Mouse (Mus musculus): ENCODE results near the gene Fbxw26. TPM values are rescaled to one million over a fixed set of nuclear protein-coding genes. Genes with fewer than 3 reads are reported as not detected.
"Not testable (repeated sequence)": the region's sequence is repeated elsewhere in the genome, so short reads cannot be mapped to it uniquely, and the experiment has no call there.

The Fbxw26 gene
- polyA plus RNA-seq (2015; fragmentation: Nextera tagmentation; extraction: Ambion mirVana), result not detected in 2 replicates

- not testable (repeated sequence) for H3K36me3 ChIP-seq (ENCODE audit: insufficient read depth, low read length); H3K27ac ChIP-seq (ENCODE audit: low read length); H3K4me1 ChIP-seq (ENCODE audit: insufficient read depth, low read length); H3K9ac ChIP-seq (replicated peaks; ENCODE audit: low read length); H3K4me3 ChIP-seq (ENCODE audit: low read length); H3K4me2 ChIP-seq (replicated peaks; ENCODE audit: low read depth, low read length); H3K27me3 ChIP-seq (ENCODE audit: insufficient read depth, low read length); H3K9me3 ChIP-seq (ENCODE audit: low read length); ATAC-seq (ENCODE audit: low FRiP score, low TSS enrichment)
- 85% methylated on average over 3 of the region's 3 CpGs for WGBS
Observed at GRCm38 (mm10) chr9:109745989-109746388, at the start of gene Fbxw26. Fbxw26 (minus strand) TSS chr9:109746089.

- Histone ChIP-seq H3K4me1 (ENCODE audit: insufficient read depth, low read length) (no peaks in the 10 kb centered on the region), H3K4me2 (replicated peaks; ENCODE audit: low read depth, low read length) (no peak overlapping the region), H3K27me3 (ENCODE audit: insufficient read depth, low read length) (no peaks in the 10 kb centered on the region), H3K27ac (ENCODE audit: low read length) (no peak overlapping the region), H3K9me3 (ENCODE audit: low read length) (no peaks in the 10 kb centered on the region), H3K4me3 (ENCODE audit: low read length) (no peak overlapping the region), H3K9ac (replicated peaks; ENCODE audit: low read length) (no peak overlapping the region), H3K36me3 (ENCODE audit: insufficient read depth, low read length) (no peaks in the 10 kb centered on the region)
- WGBS, result 52% methylated on average over 2 of the region's 2 CpGs
- ATAC-seq (ENCODE audit: low FRiP score, low TSS enrichment), result no peak
Observed at GRCm38 (mm10) chr9:109795221-109795620, 49.3 kb upstream of the Fbxw26 start.

GRCm38 (mm10) chr9:109790570-109790969 is 44.7 kb upstream of the Fbxw26 start, which contains the start of gene Fbxw27:
Fbxw27 (minus strand) TSS chr9:109790670.
- H3K4me3 ChIP-seq (ENCODE audit: low read length); H3K4me1 ChIP-seq (ENCODE audit: insufficient read depth, low read length); H3K9me3 ChIP-seq (ENCODE audit: low read length); H3K27me3 ChIP-seq (ENCODE audit: insufficient read depth, low read length); H3K27ac ChIP-seq (ENCODE audit: low read length); ATAC-seq (ENCODE audit: low FRiP score, low TSS enrichment); H3K4me2 ChIP-seq (replicated peaks; ENCODE audit: low read depth, low read length); H3K36me3 ChIP-seq (ENCODE audit: insufficient read depth, low read length); H3K9ac ChIP-seq (replicated peaks; ENCODE audit: low read length): not testable (repeated sequence)
- 81% methylated on average over 4 of the region's 4 CpGs for WGBS

GRCm38 (mm10) chr9:109766841-109767240 is 21.0 kb upstream of the Fbxw26 start:
- not testable (repeated sequence) for H3K9ac ChIP-seq (replicated peaks; ENCODE audit: low read length); ATAC-seq (ENCODE audit: low FRiP score, low TSS enrichment); H3K27ac ChIP-seq (ENCODE audit: low read length); H3K4me1 ChIP-seq (ENCODE audit: insufficient read depth, low read length); H3K9me3 ChIP-seq (ENCODE audit: low read length); H3K4me3 ChIP-seq (ENCODE audit: low read length); H3K4me2 ChIP-seq (replicated peaks; ENCODE audit: low read depth, low read length); H3K27me3 ChIP-seq (ENCODE audit: insufficient read depth, low read length); H3K36me3 ChIP-seq (ENCODE audit: insufficient read depth, low read length)
- WGBS, result 74% methylated on average over 1 of the region's 1 CpGs

- not testable (repeated sequence) for H3K27me3 ChIP-seq (ENCODE audit: insufficient read depth, low read length); ATAC-seq (ENCODE audit: low FRiP score, low TSS enrichment); H3K4me1 ChIP-seq (ENCODE audit: insufficient read depth, low read length); H3K9ac ChIP-seq (replicated peaks; ENCODE audit: low read length); H3K36me3 ChIP-seq (ENCODE audit: insufficient read depth, low read length); H3K9me3 ChIP-seq (ENCODE audit: low read length); H3K4me2 ChIP-seq (replicated peaks; ENCODE audit: low read depth, low read length); H3K4me3 ChIP-seq (ENCODE audit: low read length); H3K27ac ChIP-seq (ENCODE audit: low read length)
- 74% methylated on average over 4 of the region's 4 CpGs for WGBS
Observed at GRCm38 (mm10) chr9:109702600-109702999, 43.3 kb downstream of the Fbxw26 start, which contains the start of gene Fbxw18. Fbxw18 (minus strand) TSS chr9:109702700.

GRCm38 (mm10) chr9:109685299-109685698 is 60.6 kb downstream of the Fbxw26 start:
- Histone ChIP-seq H3K4me3 (ENCODE audit: low read length) (no peak overlapping the region), H3K36me3 (ENCODE audit: insufficient read depth, low read length) (no peaks in the 10 kb centered on the region), H3K27ac (ENCODE audit: low read length) (no peak overlapping the region), H3K9me3 (ENCODE audit: low read length) (no peaks in the 10 kb centered on the region), H3K9ac (replicated peaks; ENCODE audit: low read length) (no peak overlapping the region), H3K27me3 (ENCODE audit: insufficient read depth, low read length) (no peaks in the 10 kb centered on the region), H3K4me1 (ENCODE audit: insufficient read depth, low read length) (no peaks in the 10 kb centered on the region), H3K4me2 (replicated peaks; ENCODE audit: low read depth, low read length) (no peak overlapping the region)
- WGBS, result 5% methylated on average over 1 of the region's 1 CpGs
- no peak for ATAC-seq (ENCODE audit: low FRiP score, low TSS enrichment)

Other genes with a start within 250 kb of the Fbxw26 start
- gene Fbxw15, start 177.8 kb downstream of the Fbxw26 start, polyA plus RNA-seq (2015; fragmentation: Nextera tagmentation; extraction: Ambion mirVana), result 0.89 and 1.1 TPM in 2 replicates
- gene Fbxw24, start 120.0 kb downstream of the Fbxw26 start, polyA plus RNA-seq (2015; fragmentation: Nextera tagmentation; extraction: Ambion mirVana), result 0.21 and 0.39 TPM in 2 replicates
- 0.10 and 0.23 TPM in 2 replicates for gene Fbxw25, start 81.4 kb downstream of the Fbxw26 start, polyA plus RNA-seq (2015; fragmentation: Nextera tagmentation; extraction: Ambion mirVana)
- 0.15 TPM in 1 of 2 replicates, not detected in the other for gene Fbxw18, start 43.4 kb downstream of the Fbxw26 start, polyA plus RNA-seq (2015; fragmentation: Nextera tagmentation; extraction: Ambion mirVana)
- gene Fbxw27, start 44.6 kb upstream of the Fbxw26 start, polyA plus RNA-seq (2015; fragmentation: Nextera tagmentation; extraction: Ambion mirVana), result not detected in 2 replicates
- gene Spink8, start 66.2 kb upstream of the Fbxw26 start, polyA plus RNA-seq (2015; fragmentation: Nextera tagmentation; extraction: Ambion mirVana), result 14.9 and 17.3 TPM in 2 replicates
- gene Nme6, start 86.7 kb upstream of the Fbxw26 start, polyA plus RNA-seq (2015; fragmentation: Nextera tagmentation; extraction: Ambion mirVana), result 77.8 and 79.1 TPM in 2 replicates
- 1.4 and 2.2 TPM in 2 replicates for gene Camp, start 103.5 kb upstream of the Fbxw26 start, polyA plus RNA-seq (2015; fragmentation: Nextera tagmentation; extraction: Ambion mirVana)
- 24.3 and 28.0 TPM in 2 replicates for gene Cdc25a, start 129.5 kb upstream of the Fbxw26 start, polyA plus RNA-seq (2015; fragmentation: Nextera tagmentation; extraction: Ambion mirVana)
- 53.9 and 64.7 TPM in 2 replicates for gene Map4, start 185.4 kb upstream of the Fbxw26 start, polyA plus RNA-seq (2015; fragmentation: Nextera tagmentation; extraction: Ambion mirVana)